Mouse (Mus musculus) adrenal gland, postnatal 10 days (tissue): ENCODE data around the gene St6galnac5. TPM values are rescaled to one million over a fixed set of nuclear protein-coding genes. Genes with fewer than 3 reads are reported as not detected.

Source experiments
- DNase-seq: peaks from one replicate; pipeline ENCODE4 v3.0.0; 2021; ENCODE audit warnings: mixed read lengths
- total RNA-seq, 2 experiments: library from RNA; stranded (reverse); gene quantifications; 2 replicates each; pipeline ENCODE4 v1.2.3; 2021

St6galnac5 gene
- total RNA-seq, 2 experiments from 2014 or later, result 1.5 to 3.7 TPM

- DNase-seq, result no peak
Observed at GRCm38 (mm10) chr3:152866035-152866965, 115.7 kb downstream of the St6galnac5 start.

GRCm38 (mm10) chr3:152861978-152862377 lies 120.1 kb downstream of the St6galnac5 start:
- DNase-seq, result no peak

GRCm38 (mm10) chr3:152861450-152861849 lies 120.6 kb downstream of the St6galnac5 start:
- no peak for DNase-seq

- DNase-seq, result no peak
Observed at GRCm38 (mm10) chr3:152856095-152856494, 126.0 kb downstream of the St6galnac5 start.

- no peak for DNase-seq
Observed at GRCm38 (mm10) chr3:152855006-152855614, 126.9 kb downstream of the St6galnac5 start.

- DNase-seq, result no peak
Observed at GRCm38 (mm10) chr3:152843925-152844324, 138.1 kb downstream of the St6galnac5 start.

GRCm38 (mm10) chr3:152842648-152843047 lies 139.4 kb downstream of the St6galnac5 start:
- no peak for DNase-seq

- no peak for DNase-seq
Observed at GRCm38 (mm10) chr3:152841264-152841663, 140.8 kb downstream of the St6galnac5 start.

GRCm38 (mm10) chr3:152837938-152838337 lies 144.1 kb downstream of the St6galnac5 start:
- no peak for DNase-seq

- no peak for DNase-seq
Observed at GRCm38 (mm10) chr3:152837407-152837806, 144.6 kb downstream of the St6galnac5 start.

GRCm38 (mm10) chr3:152832436-152832835 lies 149.6 kb downstream of the St6galnac5 start:
- DNase-seq, result no peak

GRCm38 (mm10) chr3:152831974-152832373 lies 150.1 kb downstream of the St6galnac5 start:
- DNase-seq, result no peak

GRCm38 (mm10) chr3:152831377-152831776 lies 150.7 kb downstream of the St6galnac5 start:
- no peak for DNase-seq

GRCm38 (mm10) chr3:152821202-152821601 lies 160.8 kb downstream of the St6galnac5 start:
- peak; percentile 87 for DNase-seq

- no peak for DNase-seq
Observed at GRCm38 (mm10) chr3:152820406-152820805, 161.6 kb downstream of the St6galnac5 start.

GRCm38 (mm10) chr3:152815110-152815509 lies 166.9 kb downstream of the St6galnac5 start:
- no peak for DNase-seq

- peak; percentile 13 for DNase-seq
Observed at GRCm38 (mm10) chr3:152813905-152814304, 168.1 kb downstream of the St6galnac5 start.

- peak; percentile 41 for DNase-seq
Observed at GRCm38 (mm10) chr3:152799738-152800431, 182.2 kb downstream of the St6galnac5 start.

GRCm38 (mm10) chr3:152797354-152797753 lies 184.7 kb downstream of the St6galnac5 start:
- DNase-seq, result no peak

GRCm38 (mm10) chr3:152796216-152796615 lies 185.8 kb downstream of the St6galnac5 start:
- no peak for DNase-seq

GRCm38 (mm10) chr3:152793006-152793405 lies 189.0 kb downstream of the St6galnac5 start:
- no peak for DNase-seq

GRCm38 (mm10) chr3:152792601-152793000 lies 189.4 kb downstream of the St6galnac5 start:
- no peak for DNase-seq
